Mouse (Mus musculus) ES-Bruce4 (cell line): Measurements from ENCODE around the gene Speer4f2. TPM values are rescaled to one million over a fixed set of nuclear protein-coding genes. Genes with fewer than 3 reads are reported as not detected.

ENCODE experiments used
- H3K27ac ChIP-seq: 2 replicates; pipeline ENCODE4 v1.5.1; 2012; ENCODE audit warnings: low read length, inconsistent platforms; ENCODE audit not compliant: insufficient read depth
- H3K27me3 ChIP-seq: 2 replicates; pipeline ENCODE4 v1.6.1; 2012; ENCODE audit warnings: mild to moderate bottlenecking, low read length, inconsistent platforms; ENCODE audit not compliant: control insufficient read depth, poor library complexity, insufficient read depth, severe bottlenecking
- H3K36me3 ChIP-seq: 2 replicates; pipeline ENCODE4 v1.6.1; 2012; ENCODE audit warnings: inconsistent platforms, mild to moderate bottlenecking, low read length, moderate library complexity; ENCODE audit not compliant: control insufficient read depth, poor library complexity, insufficient read depth, severe bottlenecking
- H3K4me1 ChIP-seq: one replicate; pipeline ENCODE4 v1.8.1; 2011; ENCODE audit warnings: low read length; ENCODE audit not compliant: control insufficient read depth, insufficient read depth
- H3K4me3 ChIP-seq: 2 replicates; pipeline ENCODE4 v1.5.1; 2011; ENCODE audit warnings: low read depth, mild to moderate bottlenecking, low read length
- H3K9ac ChIP-seq: 2 replicates; pipeline ENCODE4 v1.6.1; 2012; ENCODE audit warnings: low read depth, mild to moderate bottlenecking, inconsistent platforms; ENCODE audit not compliant: poor library complexity, severe bottlenecking
- H3K9me3 ChIP-seq: replicated peaks from 2 replicates; pipeline ENCODE4 v1.6.1; 2012; ENCODE audit warnings: mild to moderate bottlenecking, low read length, inconsistent platforms; ENCODE audit not compliant: control insufficient read depth, poor library complexity, insufficient read depth, severe bottlenecking
- CTCF ChIP-seq: IDR thresholded peaks from one replicate; pipeline ENCODE4 v1.8.1; 2011; ENCODE audit warnings: low read depth, low read length
- EP300 ChIP-seq: IDR thresholded peaks from 2 replicates; pipeline ENCODE4 v1.6.1; 2011; ENCODE audit warnings: low read depth, low read length; ENCODE audit not compliant: insufficient read depth
- POLR2A ChIP-seq: IDR thresholded peaks from one replicate; pipeline ENCODE4 v1.8.1; 2011; ENCODE audit warnings: low read length; ENCODE audit not compliant: insufficient read depth
- polyA plus RNA-seq: library from polyadenylated mRNA; stranded (reverse); fragments of >200 nt; gene quantifications from 2 replicates; pipeline ENCODE4 v1.2.4, GENCODE M21; 2011; ENCODE audit warnings: low read depth; ENCODE audit not compliant: missing spikeins, insufficient read depth, insufficient read length

Gene Speer4f2
- polyA plus RNA-seq, 1 experiment: not detected

GRCm38 (mm10) chr5:17408924-17409660 lies 36.1 kb downstream of the Speer4f2 start:
- Histone ChIP-seq H3K27me3 (no peaks in the 10 kb centered on the region), H3K36me3 (no peaks in the 10 kb centered on the region), H3K9me3 (0 out of 2 replicates have a peak, but pooled peaks cover 9% of the 10 kb centered on the region), H3K9ac (no peak overlapping the region), H3K4me1 (no peaks in the 10 kb centered on the region), H3K27ac (no peak overlapping the region), H3K4me3 (no peak overlapping the region)
- no peak for TF ChIP-seq EP300
- no peak for TF ChIP-seq POLR2A
- no peak for TF ChIP-seq CTCF

GRCm38 (mm10) chr5:17417201-17417600 lies 44.2 kb downstream of the Speer4f2 start:
- H3K27me3 ChIP-seq: no peaks in the 10 kb centered on the region
- no peaks in the 10 kb centered on the region for H3K36me3 ChIP-seq
- no peak overlapping the region for H3K4me3 ChIP-seq
- no peak for TF ChIP-seq EP300
- TF ChIP-seq CTCF: no peak
- no peak for TF ChIP-seq POLR2A
- H3K4me1 ChIP-seq: no peaks in the 10 kb centered on the region
- no peaks in the 10 kb centered on the region for H3K9me3 ChIP-seq
- no peak overlapping the region for H3K27ac ChIP-seq
- no peak overlapping the region for H3K9ac ChIP-seq

- no peaks in the 10 kb centered on the region for H3K4me1 ChIP-seq
- no peaks in the 10 kb centered on the region for H3K36me3 ChIP-seq
- no peaks in the 10 kb centered on the region for H3K27me3 ChIP-seq
- no peak overlapping the region for H3K27ac ChIP-seq
- H3K4me3 ChIP-seq: no peak overlapping the region
- H3K9me3 ChIP-seq: no peaks in the 10 kb centered on the region
- no peak for TF ChIP-seq CTCF
- no peak overlapping the region for H3K9ac ChIP-seq
These were observed 46.3 kb downstream of the Speer4f2 start for GRCm38 (mm10) chr5:17419215-17419820.

- H3K27ac ChIP-seq: no peak overlapping the region
- TF ChIP-seq POLR2A (no peak), EP300 (no peak), CTCF (no peak)
- no peaks in the 10 kb centered on the region for H3K36me3 ChIP-seq
- no peak overlapping the region for H3K4me3 ChIP-seq
- no peaks in the 10 kb centered on the region for H3K27me3 ChIP-seq
- no peaks in the 10 kb centered on the region for H3K9me3 ChIP-seq
- H3K4me1 ChIP-seq: no peaks in the 10 kb centered on the region
- H3K9ac ChIP-seq: no peak overlapping the region
These were observed 46.9 kb downstream of the Speer4f2 start for GRCm38 (mm10) chr5:17419921-17420320.

GRCm38 (mm10) chr5:17422225-17422624 lies 49.2 kb downstream of the Speer4f2 start:
- Histone ChIP-seq H3K4me3 (no peak overlapping the region), H3K4me1 (no peaks in the 10 kb centered on the region), H3K36me3 (no peaks in the 10 kb centered on the region), H3K27me3 (no peaks in the 10 kb centered on the region), H3K9me3 (no peaks in the 10 kb centered on the region), H3K9ac (no peak overlapping the region), H3K27ac (no peak overlapping the region)
- TF ChIP-seq POLR2A (no peak), CTCF (no peak), EP300 (no peak)

- Histone ChIP-seq H3K4me3 (no peak overlapping the region), H3K27me3 (no peaks in the 10 kb centered on the region), H3K4me1 (no peaks in the 10 kb centered on the region), H3K9me3 (no peaks in the 10 kb centered on the region), H3K27ac (no peak overlapping the region), H3K9ac (no peak overlapping the region), H3K36me3 (no peaks in the 10 kb centered on the region)
- TF ChIP-seq POLR2A (no peak), EP300 (no peak), CTCF (no peak)
These were observed 54.0 kb downstream of the Speer4f2 start for GRCm38 (mm10) chr5:17426930-17427329.

Other genes with a start within 250 kb of the Speer4f2 start
- gene Speer4f1, start 102.9 kb downstream of the Speer4f2 start, polyA plus RNA-seq: not detected in 2 replicates
- gene Sema3c, start 201.1 kb downstream of the Speer4f2 start, polyA plus RNA-seq: 10.2 and 11.4 TPM in 2 replicates